Mouse (Mus musculus) embryonic fibroblast, embryonic 13.5 days (primary cell): ENCODE data around the gene Prr14.
A peak's percentile ranks its signal among the peaks of the same experiment; 100 is the strongest.

Source experiments
- CTCF ChIP-seq: IDR thresholded peaks from 2 replicates; pipeline ENCODE4 v1.5.1; 2011; ENCODE audit warnings: mild to moderate bottlenecking, control low read depth, low read length, moderate library complexity, borderline replicate concordance; ENCODE audit not compliant: insufficient read depth
- POLR2A ChIP-seq: IDR thresholded peaks from 2 replicates; pipeline ENCODE4 v1.6.1; 2011; ENCODE audit warnings: low read depth, mild to moderate bottlenecking, control low read depth, low read length, moderate library complexity

- TF ChIP-seq CTCF: no peak
- peak; percentile 48; the same call in 1 of the 2 replicates for TF ChIP-seq POLR2A
These were observed 53.0 kb downstream of the Prr14 start for GRCm38 (mm10) chr7:127512231-127513015.
